Mouse (Mus musculus) A20 (cell line): ENCODE measurements around the gene Sirt2.

Source experiments
- DNase-seq: peaks from one replicate; pipeline ENCODE4 v3.0.0-alpha.2; 2011; ENCODE audit warnings: low read depth, low spot score

Gene Sirt2

GRCm38 (mm10) chr7:28795832-28796231 lies 29.3 kb downstream of the Sirt2 start:
- DNase-seq, result peak; percentile 87

GRCm38 (mm10) chr7:28796562-28796975 lies 30.0 kb downstream of the Sirt2 start:
- peak; percentile 93 for DNase-seq

GRCm38 (mm10) chr7:28799994-28800393 lies 33.5 kb downstream of the Sirt2 start:
- DNase-seq, result no peak

DNA sequence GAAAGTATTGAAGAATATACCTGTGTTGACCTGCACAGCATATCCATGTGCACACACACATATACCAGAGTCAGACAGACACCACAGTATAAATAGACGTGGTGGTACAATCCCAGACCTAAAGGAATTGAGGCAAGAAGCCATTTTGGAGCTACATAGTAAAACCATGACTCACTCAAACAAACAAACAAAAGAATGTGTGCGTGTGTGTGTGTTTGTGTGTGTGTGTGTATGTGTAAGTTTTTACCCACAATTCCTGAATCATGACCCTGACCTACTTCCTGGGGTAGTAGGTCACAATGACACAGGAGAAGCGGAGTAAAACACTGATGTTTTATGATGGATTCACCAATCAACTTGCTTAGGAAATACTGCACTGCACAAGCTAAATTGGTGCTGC lies 34.9 kb downstream of the Sirt2 start:
- no peak for DNase-seq

- no peak for DNase-seq
Observed at GRCm38 (mm10) chr7:28801901-28802670, 35.6 kb downstream of the Sirt2 start.

GRCm38 (mm10) chr7:28802846-28803588 lies 36.5 kb downstream of the Sirt2 start:
- no peak for DNase-seq

GRCm38 (mm10) chr7:28803756-28804155 lies 37.2 kb downstream of the Sirt2 start:
- DNase-seq, result no peak

DNA sequence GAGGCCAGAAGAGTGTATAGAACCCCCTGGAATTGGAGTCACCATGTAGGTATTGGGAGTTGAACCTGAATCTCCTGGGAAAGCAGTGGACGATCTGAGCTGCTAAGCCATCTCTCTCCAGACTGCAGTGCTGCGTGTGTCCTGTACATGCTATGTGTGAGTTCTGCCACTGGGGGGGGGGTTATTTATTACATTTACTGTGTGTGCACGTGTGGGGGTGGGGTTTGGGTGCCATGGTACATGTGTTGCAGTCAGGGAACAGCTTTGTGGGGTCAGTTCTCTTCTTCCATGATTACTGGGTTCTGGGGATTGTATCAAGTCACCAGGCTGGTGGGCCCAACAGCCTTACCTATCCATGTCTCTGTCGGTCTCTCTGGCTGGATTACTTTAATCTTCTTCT lies 40.3 kb downstream of the Sirt2 start:
- peak; percentile 71 for DNase-seq

DNA sequence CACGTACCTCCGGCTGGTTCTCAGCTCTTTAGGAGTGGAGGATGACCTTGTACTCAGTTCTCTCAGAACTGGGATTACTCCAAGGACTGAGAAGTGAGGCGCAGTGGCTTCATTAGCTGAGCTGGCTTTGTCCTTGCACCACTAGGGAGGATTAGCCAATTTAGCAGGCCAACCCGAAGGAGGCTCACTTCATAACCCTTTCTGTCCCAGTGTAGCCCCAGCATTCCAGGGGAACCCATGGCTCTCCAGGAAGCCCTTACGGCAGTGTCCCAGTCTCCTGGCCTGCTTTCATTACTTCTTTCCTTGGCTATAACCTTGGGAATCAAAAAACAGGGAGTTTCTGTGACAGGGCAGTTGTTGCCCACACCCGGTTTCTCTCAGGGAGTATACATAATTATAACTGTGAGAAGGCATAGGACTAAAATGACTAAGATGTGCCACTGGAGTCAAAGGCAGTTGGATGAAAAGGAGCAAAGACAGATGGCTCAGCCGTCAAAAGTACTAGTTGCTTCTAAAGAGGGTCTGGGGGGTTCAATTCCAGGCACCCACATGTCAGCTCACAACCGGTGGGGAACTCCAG lies 41.2 kb downstream of the Sirt2 start:
- DNase-seq, result no peak

GRCm38 (mm10) chr7:28808221-28808941 lies 41.8 kb downstream of the Sirt2 start, which contains the start of gene Hnrnpl:
Gene Hnrnpl, plus strand, starts transcription at chr7:28808541.
- peak; percentile 90 for DNase-seq

GRCm38 (mm10) chr7:28808957-28809393 lies 42.4 kb downstream of the Sirt2 start:
- peak; percentile 97 for DNase-seq

DNA sequence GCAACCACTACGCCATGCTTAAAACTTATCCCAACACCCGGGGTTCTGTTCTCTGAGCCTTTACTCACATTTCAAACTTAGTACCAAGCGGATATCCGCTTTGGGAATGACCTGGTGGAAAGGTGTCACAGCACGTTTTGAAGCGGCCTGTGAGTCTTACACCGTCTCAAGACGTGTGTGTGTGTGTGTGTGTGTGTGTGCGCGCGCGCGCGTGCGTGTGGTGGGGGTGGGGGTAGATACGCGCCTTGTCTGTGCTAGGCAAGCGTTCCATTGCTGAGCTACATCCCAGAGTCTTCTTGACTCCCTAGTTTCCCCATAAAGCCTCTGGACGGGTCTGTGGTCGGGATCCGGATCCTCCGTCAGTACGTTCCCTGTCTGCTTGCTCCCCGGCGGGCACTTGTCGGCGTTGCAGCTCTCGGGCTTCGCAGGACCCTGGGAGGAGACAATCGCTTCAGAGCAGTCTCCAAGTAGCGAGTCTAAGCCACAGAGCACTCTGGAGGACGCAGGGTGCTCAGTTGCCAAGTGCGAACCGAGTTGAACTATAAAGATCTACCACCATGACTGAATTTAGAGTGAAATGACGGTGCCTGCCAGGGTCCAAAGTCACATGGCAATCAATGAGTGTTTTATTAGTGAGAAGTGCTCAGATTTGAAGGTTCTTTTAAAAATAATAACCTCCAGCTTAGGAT lies 43.0 kb downstream of the Sirt2 start:
- peak; percentile 90 for DNase-seq

DNA sequence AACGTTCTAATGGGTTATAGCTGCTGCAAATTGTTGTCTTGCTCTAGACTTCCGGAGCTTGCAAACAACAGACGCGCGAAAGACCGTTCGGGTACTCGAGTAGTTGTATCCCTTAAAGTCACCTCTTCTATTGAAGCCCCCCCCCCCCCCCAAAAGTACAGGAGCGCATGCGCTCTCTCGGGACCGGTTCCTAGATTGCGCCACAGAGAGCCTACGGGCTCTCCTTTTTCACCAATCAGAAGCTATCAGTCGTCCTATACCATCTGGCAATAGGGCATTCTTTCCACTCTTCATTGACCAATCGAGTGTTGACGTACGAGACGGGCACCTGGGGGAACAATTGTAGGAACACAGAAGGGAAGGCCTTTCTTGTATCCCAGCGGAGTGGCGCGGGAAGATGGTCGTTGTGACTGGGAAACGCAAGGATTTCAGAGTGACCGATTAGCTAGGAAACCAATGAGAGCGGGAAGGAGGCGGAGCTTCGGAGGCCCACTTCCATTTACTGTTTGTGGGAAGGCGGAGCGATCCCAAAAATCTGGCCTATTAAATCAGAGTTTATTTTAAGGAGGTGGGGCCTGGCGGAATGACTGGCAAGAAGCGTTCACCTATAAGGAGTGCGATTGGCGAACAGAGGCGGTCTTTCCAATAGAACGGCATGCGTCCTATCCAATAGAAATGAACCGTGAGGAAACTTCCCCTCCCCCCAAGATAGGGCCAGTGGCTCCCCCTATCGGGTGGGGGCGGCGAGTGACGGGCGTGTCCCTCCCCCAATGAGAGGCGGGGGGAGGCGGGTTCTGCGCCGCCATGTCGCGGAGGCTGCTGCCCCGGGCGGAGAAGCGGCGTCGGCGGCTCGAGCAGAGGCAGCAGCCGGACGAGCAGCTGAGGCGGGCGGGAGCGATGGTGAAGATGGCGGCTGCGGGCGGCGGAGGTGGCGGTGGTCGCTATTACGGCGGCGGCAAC lies 43.9 kb downstream of the Sirt2 start:
- peak; percentile 99 for DNase-seq

GRCm38 (mm10) chr7:28811228-28811627 lies 44.7 kb downstream of the Sirt2 start:
- peak; percentile 94 for DNase-seq

DNA sequence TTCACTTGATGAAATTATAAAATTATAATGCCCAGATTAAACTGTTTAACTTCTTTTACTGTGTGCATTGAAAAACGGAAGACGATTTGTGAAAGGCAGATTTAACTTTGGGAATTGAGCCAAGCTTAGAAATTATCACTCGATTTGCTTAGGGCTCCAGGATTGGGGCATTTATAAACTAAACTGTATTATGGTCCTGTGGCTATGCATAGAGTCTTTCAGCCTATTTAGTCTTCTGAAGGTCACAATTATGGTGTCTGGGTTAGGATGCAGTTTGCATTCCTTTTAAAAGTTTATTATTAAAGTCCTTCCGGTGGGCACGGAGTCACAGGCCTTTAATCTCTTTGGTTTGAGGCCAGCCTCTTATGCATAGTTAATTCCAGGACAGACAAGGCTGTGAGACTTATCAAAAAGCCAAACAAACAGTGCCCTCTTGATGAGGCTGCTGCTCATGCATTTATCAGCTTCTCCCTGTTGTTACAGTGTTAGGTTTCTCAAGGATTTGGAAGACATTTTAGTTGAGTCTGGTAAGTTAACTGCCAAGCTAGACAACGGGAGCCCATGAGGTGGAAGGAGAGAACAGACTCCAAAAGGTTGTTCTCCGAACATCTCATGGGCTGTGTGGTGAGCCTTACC lies 45.2 kb downstream of the Sirt2 start:
- DNase-seq, result no peak

DNA sequence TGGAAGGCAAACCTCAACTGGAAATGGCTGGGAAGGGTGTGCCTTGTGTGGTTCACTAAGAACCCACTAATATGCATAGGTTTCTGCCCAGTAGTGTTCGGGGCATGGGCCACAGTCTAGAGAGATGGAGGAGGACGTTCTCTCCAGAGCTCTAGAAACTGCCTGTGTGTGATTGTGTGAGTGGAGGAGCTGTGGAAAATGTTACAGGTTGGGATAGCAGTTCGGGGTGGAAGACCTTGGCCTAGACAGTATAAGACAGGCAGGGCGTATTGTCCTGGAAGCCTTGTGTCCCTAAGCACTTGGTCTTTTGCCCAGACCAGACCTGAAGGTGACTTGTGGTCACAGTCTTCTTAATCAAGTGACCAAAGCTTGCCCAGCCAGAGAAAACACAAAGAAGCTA lies 45.9 kb downstream of the Sirt2 start:
- no peak for DNase-seq

GRCm38 (mm10) chr7:28812949-28813348 lies 46.4 kb downstream of the Sirt2 start:
- DNase-seq, result no peak

GRCm38 (mm10) chr7:28814306-28815034 lies 47.9 kb downstream of the Sirt2 start:
- no peak for DNase-seq

GRCm38 (mm10) chr7:28815230-28815629 lies 48.7 kb downstream of the Sirt2 start:
- no peak for DNase-seq
